Mouse (Mus musculus) kidney, postnatal 25 days (tissue): ENCODE results near the gene Tmem184a.

ENCODE experiments used
- DNase-seq, 2 experiments: peaks; one replicate each; pipeline ENCODE4 v3.0.0; 2021; ENCODE audit warnings: mixed read lengths in 2 of 2

The Tmem184a gene

DNA sequence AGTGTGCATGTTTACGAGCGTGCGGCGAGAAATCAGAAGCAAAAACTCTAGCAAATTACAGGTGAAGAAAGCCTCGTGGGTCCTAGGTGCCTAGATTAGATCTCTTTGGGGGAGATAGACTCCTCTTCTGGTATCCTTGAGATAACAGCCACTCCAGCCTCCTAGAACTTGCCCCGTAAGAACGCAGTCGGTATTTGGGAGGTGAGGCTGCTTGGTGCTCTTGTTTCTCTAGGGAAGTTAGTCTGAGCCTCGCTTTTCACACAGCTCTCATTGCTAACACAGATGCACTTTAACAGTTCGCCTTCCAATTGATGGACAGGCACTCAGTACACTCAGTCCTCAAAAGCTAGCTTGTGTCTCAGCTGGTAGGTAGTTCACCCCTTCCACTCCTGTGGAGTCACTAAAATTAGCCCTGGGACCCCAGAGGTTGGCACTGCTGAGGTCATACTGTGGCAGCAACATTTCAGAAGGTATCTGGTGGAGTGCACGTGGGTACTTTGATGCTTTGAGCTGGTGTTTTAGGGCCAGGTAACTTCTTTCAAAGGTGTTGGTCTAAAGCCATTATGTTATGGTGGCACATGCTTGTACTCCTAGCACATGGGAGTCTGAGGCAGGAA, 27.4 kb downstream of the Tmem184a start:
- DNase-seq = no peak

DNA sequence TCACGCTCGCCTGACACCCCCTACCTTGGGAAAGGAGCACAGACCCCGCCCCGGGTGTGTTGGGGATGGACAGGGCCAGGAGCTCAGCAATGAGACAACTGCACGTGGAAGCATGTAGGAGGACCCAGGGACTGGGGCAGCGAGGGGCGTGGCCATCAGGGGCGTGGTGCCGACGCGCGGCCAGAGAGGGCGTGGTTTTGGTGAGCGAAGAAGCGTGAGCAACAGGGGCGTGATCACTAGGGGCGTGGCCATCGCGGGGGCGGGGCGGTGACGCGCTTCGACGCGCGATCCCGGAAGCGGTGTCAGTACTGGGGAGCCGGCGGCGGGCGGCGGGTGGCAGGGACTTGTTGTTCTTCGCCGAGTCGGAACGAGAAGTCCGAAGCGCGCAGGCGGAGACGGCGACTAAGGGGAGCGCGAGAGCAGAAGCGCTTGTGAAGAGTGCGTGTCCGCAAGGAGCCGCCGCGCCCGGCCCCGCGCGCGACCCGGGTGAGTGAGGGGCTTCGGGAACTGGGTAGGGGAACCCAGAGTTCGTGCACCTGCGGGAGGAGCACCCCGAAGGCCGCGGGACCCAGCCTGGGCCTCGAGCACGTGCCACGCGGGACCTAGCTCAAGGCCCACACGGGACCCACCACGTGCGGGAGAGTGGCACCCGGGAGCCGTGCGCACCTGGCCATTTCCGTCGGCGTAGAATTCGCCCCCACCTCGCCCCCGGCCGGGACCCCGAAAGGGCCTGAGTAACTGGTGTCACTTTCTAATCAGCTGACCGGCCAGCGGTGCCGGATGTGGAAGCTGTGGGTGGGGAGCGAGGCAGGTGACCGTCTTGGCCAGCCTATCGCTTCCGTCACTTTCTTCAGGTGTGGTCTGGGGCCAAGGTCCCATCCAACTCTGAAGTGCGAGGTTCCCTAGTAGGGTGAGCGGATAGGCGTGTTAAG, 28.2 kb downstream of the Tmem184a start, which contains the start of gene Mafk:
Gene Mafk, plus strand, starts transcription at position 287 of the 932 bp plus-strand sequence.
- DNase-seq = peak; percentile 98

- no peak for DNase-seq
Measured at GRCm38 (mm10) chr5:139789466-139789865, 30.3 kb downstream of the Tmem184a start.

DNA sequence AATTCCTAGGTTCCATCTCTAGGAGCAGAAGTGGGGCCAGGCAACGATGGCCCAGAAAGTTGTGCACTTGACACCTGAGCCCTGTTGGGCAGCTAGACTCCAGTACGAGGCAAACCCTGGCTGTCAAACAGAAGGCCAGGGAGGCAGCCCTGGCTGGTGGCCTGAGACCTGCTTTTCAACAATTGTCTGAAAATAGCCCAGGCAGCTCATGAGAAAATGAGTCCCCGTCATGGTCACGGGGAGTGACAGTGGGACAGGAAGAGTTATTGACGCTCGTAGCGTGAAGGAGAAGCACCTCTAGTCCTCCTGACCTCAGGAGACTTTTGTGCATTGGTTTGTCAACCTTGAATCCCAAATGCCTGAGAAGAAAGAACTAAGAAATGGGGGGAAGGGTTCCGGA, 38.3 kb downstream of the Tmem184a start:
- DNase-seq = peak in 1 of 2 experiments; percentile 43

DNA sequence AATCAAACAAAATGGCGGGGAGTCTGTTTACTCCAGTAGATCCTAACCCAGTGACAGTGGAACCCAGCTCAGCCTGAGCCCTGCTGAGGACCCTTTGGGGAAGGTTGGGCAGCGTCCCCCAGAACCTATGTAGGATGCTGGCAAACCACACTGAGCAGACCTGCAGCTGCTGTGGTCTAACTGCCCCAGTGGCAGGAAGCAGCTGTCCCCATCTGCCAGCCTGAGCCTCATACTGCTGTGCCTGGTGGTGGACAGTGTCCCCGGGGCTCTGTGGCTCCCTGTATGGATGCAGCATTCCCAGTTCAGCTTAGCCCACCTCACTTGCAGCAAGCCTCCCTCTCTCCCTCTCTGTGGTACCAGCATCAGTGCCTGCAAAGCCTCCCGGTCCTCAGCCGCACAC, 42.8 kb downstream of the Tmem184a start:
- DNase-seq = no peak

- DNase-seq = peak; percentile 96 to 99
Measured at GRCm38 (mm10) chr5:139775216-139775926, 44.3 kb downstream of the Tmem184a start, which contains the start of gene Ints1. Ints1 (minus strand) TSS chr5:139775674.

DNA sequence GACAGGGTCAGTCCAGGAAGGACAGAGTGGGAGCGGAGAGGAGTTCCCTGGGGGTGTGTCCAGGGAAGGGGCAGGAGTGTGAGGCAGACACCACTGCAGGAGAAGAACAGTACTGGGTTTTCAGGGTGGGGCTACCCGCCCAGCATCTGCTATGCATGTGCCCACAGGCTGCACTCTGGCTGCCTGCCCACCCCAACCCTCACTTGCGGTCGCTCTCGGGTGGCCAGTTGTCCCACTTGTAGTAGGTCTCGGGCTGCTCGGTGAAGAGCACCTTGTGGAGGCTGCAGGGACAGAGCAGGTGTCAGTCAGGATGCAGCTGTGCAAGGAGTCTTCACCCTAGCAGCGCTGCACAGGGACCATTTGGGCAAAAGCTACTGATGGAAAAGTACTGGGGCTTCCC, 51.5 kb downstream of the Tmem184a start:
- DNase-seq = no peak

GRCm38 (mm10) chr5:139764296-139764695, 55.4 kb downstream of the Tmem184a start:
- peak in 1 of 2 experiments; percentile 41 for DNase-seq

- no peak for DNase-seq
Measured at GRCm38 (mm10) chr5:139758096-139758495, 61.6 kb downstream of the Tmem184a start.

- DNase-seq = no peak
Measured at GRCm38 (mm10) chr5:139756586-139756985, 63.1 kb downstream of the Tmem184a start.

GRCm38 (mm10) chr5:139756135-139756534, 63.6 kb downstream of the Tmem184a start:
- no peak for DNase-seq

DNA sequence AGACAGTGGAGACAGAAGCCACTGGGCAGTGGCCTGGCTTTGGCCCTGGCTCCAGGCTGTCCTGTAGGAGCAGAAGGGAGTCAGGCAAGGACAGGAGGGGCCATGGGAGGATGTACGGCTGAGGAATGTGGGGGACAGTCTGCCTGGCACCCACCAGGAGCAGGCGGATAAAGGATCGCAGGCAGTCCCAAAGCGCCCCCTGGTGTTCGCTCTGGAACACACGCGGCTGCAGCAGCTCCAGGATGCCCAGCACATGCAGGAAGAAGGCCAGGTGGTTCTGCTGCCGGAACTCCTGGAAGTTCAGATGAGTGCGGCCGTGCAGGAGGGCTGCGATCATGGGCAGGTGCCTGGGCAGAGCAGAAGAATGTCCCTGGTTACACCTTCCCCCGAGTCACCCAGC, 65.0 kb downstream of the Tmem184a start:
- peak; percentile 62 to 67 for DNase-seq
